Mouse (Mus musculus): ENCODE measurements around the gene Ttc32.

- TF ChIP-seq CTCF (IDR thresholded peaks at IDR 0.05; ENCODE audit: control insufficient read depth, insufficient read depth, insufficient replicate concordance, low read depth, low read length), result no peak
- TF ChIP-seq POLR2A (IDR thresholded peaks at IDR 0.05; ENCODE audit: control insufficient read depth, low read depth, low read length), result no peak
These were observed 6.8 kb upstream of the Ttc32 start for GRCm38 (mm10) chr12:9023031-9023430.
